Mouse (Mus musculus) ES-Bruce4 (cell line): ENCODE measurements around the gene Ccdc63.

Source experiments
- CTCF ChIP-seq: IDR thresholded peaks from one replicate; pipeline ENCODE4 v1.8.1; 2011; ENCODE audit warnings: low read depth, low read length
- EP300 ChIP-seq: IDR thresholded peaks from 2 replicates; pipeline ENCODE4 v1.6.1; 2011; ENCODE audit warnings: low read depth, low read length; ENCODE audit not compliant: insufficient read depth
- POLR2A ChIP-seq: IDR thresholded peaks from one replicate; pipeline ENCODE4 v1.8.1; 2011; ENCODE audit warnings: low read length; ENCODE audit not compliant: insufficient read depth

GRCm38 (mm10) chr5:122059060-122060017 lies 81.3 kb downstream of the Ccdc63 start:
- TF ChIP-seq CTCF: peak; percentile 82
- no peak for TF ChIP-seq POLR2A
- TF ChIP-seq EP300: no peak
